Mouse (Mus musculus): Measurements from ENCODE around the gene Olfr376. TPM values are rescaled to one million over a fixed set of nuclear protein-coding genes. Genes with fewer than 3 reads are reported as not detected.

The Olfr376 gene
- polyA plus RNA-seq (2012; rRNA removed): not detected in 2 replicates

DNA sequence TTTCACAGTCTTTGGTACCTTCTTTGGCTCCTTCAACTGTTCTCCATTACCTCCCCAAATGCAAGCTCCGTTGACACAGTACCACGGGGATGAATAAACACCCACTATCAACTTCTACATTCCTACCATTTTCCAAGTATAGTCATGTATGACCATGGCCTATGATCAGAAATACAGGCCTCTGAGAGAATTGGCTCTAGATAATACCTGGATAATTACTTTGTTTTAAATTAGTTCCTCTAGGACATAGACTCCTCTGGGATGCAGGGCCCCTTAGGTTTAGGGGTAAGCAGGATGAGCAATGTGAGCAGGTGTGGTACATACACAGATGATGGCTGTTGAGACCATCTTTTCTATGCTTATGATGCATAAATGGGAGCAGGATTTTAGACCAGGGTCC lies at the start of gene Olfr376:
Gene Olfr376 (plus strand): TSS at position 301 of the 400 bp plus-strand sequence.

DNA sequence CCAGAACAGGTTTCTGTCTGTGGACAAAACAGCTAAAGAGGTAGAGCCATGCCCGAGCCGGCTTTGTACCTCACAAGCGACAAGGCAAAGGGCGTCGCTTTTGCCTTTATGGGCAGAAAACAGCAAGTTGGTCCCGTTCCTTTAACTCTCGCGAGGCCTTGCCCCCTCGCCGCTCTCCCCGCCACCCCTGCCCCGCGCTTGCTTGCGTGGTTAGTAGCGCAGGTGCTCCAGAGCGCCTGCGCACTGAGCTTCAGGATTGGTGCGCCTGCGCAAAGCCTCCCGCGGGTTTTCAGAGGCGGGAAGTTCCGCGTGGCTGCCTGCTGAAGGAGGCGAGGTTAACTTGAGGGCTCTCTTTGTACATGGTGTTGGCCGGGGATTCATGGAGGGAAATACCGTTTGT lies 41.6 kb upstream of the Olfr376 start, which contains the start of the genes Aspa, Gm49340 and Spata22:
Gene Aspa (minus strand): TSS at position 155 of the 400 bp plus-strand sequence.
Gene Gm49340 (plus strand): TSS at position 300 of the 400 bp plus-strand sequence.
Gene Spata22 (plus strand): TSS at position 300 of the 400 bp plus-strand sequence.

DNA sequence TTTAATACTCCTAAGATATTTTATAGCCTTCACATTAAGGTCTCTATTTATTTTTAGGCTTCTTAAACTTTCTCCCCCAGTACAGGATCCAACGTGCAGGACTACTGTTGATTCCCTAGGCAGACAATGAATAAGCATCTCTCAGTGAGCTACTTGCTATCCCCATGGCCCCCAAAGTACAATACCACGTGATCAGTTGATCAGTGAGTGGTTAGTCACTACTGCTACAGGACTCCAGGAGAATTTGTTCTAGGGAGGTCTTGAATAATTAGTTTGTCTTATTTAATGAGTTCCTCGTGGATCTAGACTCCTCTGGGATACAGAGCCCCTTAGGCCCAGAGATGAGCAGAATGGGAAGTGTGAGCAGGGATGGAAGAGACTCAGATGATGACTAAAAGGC lies 20.6 kb upstream of the Olfr376 start, which contains the start of gene Olfr20:
Gene Olfr20 (plus strand): TSS at position 301 of the 400 bp plus-strand sequence.

DNA sequence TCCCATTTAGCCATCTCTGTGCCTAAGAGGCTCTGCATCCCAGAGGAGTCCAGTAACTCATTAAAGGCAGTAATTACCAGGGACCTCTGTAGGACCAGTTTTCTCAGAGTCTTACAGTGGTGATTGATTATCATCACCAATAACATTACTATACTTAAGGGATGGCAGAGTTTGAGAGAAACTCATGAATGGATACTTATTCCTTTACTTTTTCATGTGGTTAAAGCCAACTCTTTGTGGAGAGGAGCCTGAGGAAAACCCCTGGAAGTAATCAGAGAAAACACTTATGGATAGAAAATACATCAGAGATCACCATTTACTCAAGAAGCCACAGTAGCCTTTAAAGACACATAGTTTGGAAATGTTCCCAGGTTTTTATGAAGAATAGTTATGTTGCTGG lies 28.5 kb downstream of the Olfr376 start, which contains the start of gene Olfr1:
Gene Olfr1 (minus strand): TSS at position 101 of the 400 bp plus-strand sequence.

Other genes starting within 250 kb of the Olfr376 start
- 1.00 and 1.3 TPM in 2 replicates for gene Haspin, start 233.0 kb upstream of the Olfr376 start, polyA plus RNA-seq (2012; rRNA removed)
- 0.25 and 0.48 TPM in 2 replicates for gene P2rx5, start 210.8 kb upstream of the Olfr376 start, polyA plus RNA-seq (2012; rRNA removed)
- 24.6 and 59.8 TPM in 2 replicates for gene Emc6, start 194.2 kb upstream of the Olfr376 start, polyA plus RNA-seq (2012; rRNA removed)
- gene Tax1bp3, start 194.2 kb upstream of the Olfr376 start, polyA plus RNA-seq (2012; rRNA removed): 70.2 and 75.3 TPM in 2 replicates
- gene Ctns, start 172.2 kb upstream of the Olfr376 start, polyA plus RNA-seq (2012; rRNA removed): 8.0 and 9.1 TPM in 2 replicates
- gene Shpk, start 171.8 kb upstream of the Olfr376 start, polyA plus RNA-seq (2012; rRNA removed): 2.5 and 2.7 TPM in 2 replicates
- 0.09 TPM in 1 of 2 replicates, not detected in the other for gene Trpv1, start 137.0 kb upstream of the Olfr376 start, polyA plus RNA-seq (2012; rRNA removed)
- gene Trpv3, start 103.9 kb upstream of the Olfr376 start, polyA plus RNA-seq (2012; rRNA removed): 0.15 and 0.26 TPM in 2 replicates
- gene Aspa, start 41.6 kb upstream of the Olfr376 start, polyA plus RNA-seq (2012; rRNA removed): 0.08 and 0.17 TPM in 2 replicates
- not detected in 2 replicates for gene Gm49340, start 41.5 kb upstream of the Olfr376 start, polyA plus RNA-seq (2012; rRNA removed)
- not detected in 2 replicates for gene Spata22, start 41.5 kb upstream of the Olfr376 start, polyA plus RNA-seq (2012; rRNA removed)
- 0.09 TPM in 1 of 2 replicates, not detected in the other for gene Olfr20, start 20.5 kb upstream of the Olfr376 start, polyA plus RNA-seq (2012; rRNA removed)
- gene Olfr1, start 28.4 kb downstream of the Olfr376 start, polyA plus RNA-seq (2012; rRNA removed): not detected in 2 replicates
- not detected in 2 replicates for gene Olfr378, start 57.2 kb downstream of the Olfr376 start, polyA plus RNA-seq (2012; rRNA removed)
- gene Olfr380, start 86.3 kb downstream of the Olfr376 start, polyA plus RNA-seq (2012; rRNA removed): not detected in 2 replicates
- gene Olfr381, start 120.4 kb downstream of the Olfr376 start, polyA plus RNA-seq (2012; rRNA removed): not detected in 2 replicates
- not detected in 2 replicates for gene Olfr382, start 146.0 kb downstream of the Olfr376 start, polyA plus RNA-seq (2012; rRNA removed)
- gene Olfr385, start 221.8 kb downstream of the Olfr376 start, polyA plus RNA-seq (2012; rRNA removed): not detected in 2 replicates
- not detected in 2 replicates for gene Olfr384, start 227.3 kb downstream of the Olfr376 start, polyA plus RNA-seq (2012; rRNA removed)

All from stomach, adult 2 months (tissue).